Mouse (Mus musculus): ENCODE results near the gene Efemp2. TPM values are rescaled to one million over a fixed set of nuclear protein-coding genes. Genes with fewer than 3 reads are reported as not detected.

Efemp2 gene
- 0.74 TPM for polyA plus RNA-seq (2014; fragmentation: Illumina TruSeq; extraction: RNeasy Lipid Tissue Mini Kit (QIAGEN cat#74804); ENCODE audit: low replicate concordance)

GRCm38 (mm10) chr19:5473720-5474119 lies at the start of gene Efemp2:
Gene Efemp2 (plus strand): TSS chr19:5473954.

GRCm38 (mm10) chr19:5424782-5425741 lies 48.7 kb upstream of the Efemp2 start, which contains the start of the genes Drap1 and AI837181:
Gene Drap1 (minus strand): TSS chr19:5424979.
Gene AI837181 (plus strand): TSS chr19:5425144.

GRCm38 (mm10) chr19:5447515-5448353 lies 26.0 kb upstream of the Efemp2 start, which contains the start of gene Fosl1:
Gene Fosl1 (plus strand): TSS chr19:5447547.

GRCm38 (mm10) chr19:5457746-5458442 lies 15.9 kb upstream of the Efemp2 start, which contains the start of gene Ccdc85b:
Gene Ccdc85b (minus strand): TSS chr19:5457894.

GRCm38 (mm10) chr19:5460465-5460911 lies 13.3 kb upstream of the Efemp2 start, which contains the start of gene Fibp:
Gene Fibp (plus strand): TSS chr19:5460615.

GRCm38 (mm10) chr19:5468374-5468773 lies 5.4 kb upstream of the Efemp2 start, which contains the start of gene Ctsw:
Gene Ctsw (minus strand): TSS chr19:5468507.

GRCm38 (mm10) chr19:5487768-5488550 lies 14.2 kb downstream of the Efemp2 start, which contains the start of gene Mus81:
Gene Mus81 (minus strand): TSS chr19:5488402.

GRCm38 (mm10) chr19:5490313-5490897 lies 16.7 kb downstream of the Efemp2 start, which contains the start of gene Cfl1:
Gene Cfl1 (plus strand): TSS chr19:5490455.

GRCm38 (mm10) chr19:5503687-5504086 lies 29.9 kb downstream of the Efemp2 start, which contains the start of gene 1700020D05Rik:
Gene 1700020D05Rik (minus strand): TSS chr19:5503787.

GRCm38 (mm10) chr19:5510031-5511026 lies 36.6 kb downstream of the Efemp2 start, which contains the start of gene Snx32:
Gene Snx32 (minus strand): TSS chr19:5510538.

Other genes with a start within 250 kb of the Efemp2 start
- 0.74 TPM for gene Pacs1, start 200.8 kb upstream of the Efemp2 start, polyA plus RNA-seq (2014; fragmentation: Illumina TruSeq; extraction: RNeasy Lipid Tissue Mini Kit (QIAGEN cat#74804); ENCODE audit: low replicate concordance)
- gene Sf3b2, start 178.5 kb upstream of the Efemp2 start, polyA plus RNA-seq (2014; fragmentation: Illumina TruSeq; extraction: RNeasy Lipid Tissue Mini Kit (QIAGEN cat#74804); ENCODE audit: low replicate concordance) = 25.7 TPM
- gene Gal3st3, start 175.6 kb upstream of the Efemp2 start, polyA plus RNA-seq (2014; fragmentation: Illumina TruSeq; extraction: RNeasy Lipid Tissue Mini Kit (QIAGEN cat#74804); ENCODE audit: low replicate concordance) = not detected
- gene Catsper1, start 138.2 kb upstream of the Efemp2 start, polyA plus RNA-seq (2014; fragmentation: Illumina TruSeq; extraction: RNeasy Lipid Tissue Mini Kit (QIAGEN cat#74804); ENCODE audit: low replicate concordance) = not detected
- gene Cst6, start 124.4 kb upstream of the Efemp2 start, polyA plus RNA-seq (2014; fragmentation: Illumina TruSeq; extraction: RNeasy Lipid Tissue Mini Kit (QIAGEN cat#74804); ENCODE audit: low replicate concordance) = 1.3 TPM
- gene Eif1ad, start 107.2 kb upstream of the Efemp2 start, polyA plus RNA-seq (2014; fragmentation: Illumina TruSeq; extraction: RNeasy Lipid Tissue Mini Kit (QIAGEN cat#74804); ENCODE audit: low replicate concordance) = 18.5 TPM
- gene Banf1, start 106.8 kb upstream of the Efemp2 start, polyA plus RNA-seq (2014; fragmentation: Illumina TruSeq; extraction: RNeasy Lipid Tissue Mini Kit (QIAGEN cat#74804); ENCODE audit: low replicate concordance) = 4.5 TPM
- gene Sart1, start 85.3 kb upstream of the Efemp2 start, polyA plus RNA-seq (2014; fragmentation: Illumina TruSeq; extraction: RNeasy Lipid Tissue Mini Kit (QIAGEN cat#74804); ENCODE audit: low replicate concordance) = 1.6 TPM
- gene Tsga10ip, start 71.4 kb upstream of the Efemp2 start, polyA plus RNA-seq (2014; fragmentation: Illumina TruSeq; extraction: RNeasy Lipid Tissue Mini Kit (QIAGEN cat#74804); ENCODE audit: low replicate concordance) = not detected
- gene Drap1, start 49.0 kb upstream of the Efemp2 start, polyA plus RNA-seq (2014; fragmentation: Illumina TruSeq; extraction: RNeasy Lipid Tissue Mini Kit (QIAGEN cat#74804); ENCODE audit: low replicate concordance) = 1.9 TPM
- gene AI837181, start 48.8 kb upstream of the Efemp2 start, polyA plus RNA-seq (2014; fragmentation: Illumina TruSeq; extraction: RNeasy Lipid Tissue Mini Kit (QIAGEN cat#74804); ENCODE audit: low replicate concordance) = not detected
- not detected for gene Fosl1, start 26.4 kb upstream of the Efemp2 start, polyA plus RNA-seq (2014; fragmentation: Illumina TruSeq; extraction: RNeasy Lipid Tissue Mini Kit (QIAGEN cat#74804); ENCODE audit: low replicate concordance)
- 0.15 TPM for gene Ccdc85b, start 16.1 kb upstream of the Efemp2 start, polyA plus RNA-seq (2014; fragmentation: Illumina TruSeq; extraction: RNeasy Lipid Tissue Mini Kit (QIAGEN cat#74804); ENCODE audit: low replicate concordance)
- 2.7 TPM for gene Fibp, start 13.3 kb upstream of the Efemp2 start, polyA plus RNA-seq (2014; fragmentation: Illumina TruSeq; extraction: RNeasy Lipid Tissue Mini Kit (QIAGEN cat#74804); ENCODE audit: low replicate concordance)
- not detected for gene Ctsw, start 5.4 kb upstream of the Efemp2 start, polyA plus RNA-seq (2014; fragmentation: Illumina TruSeq; extraction: RNeasy Lipid Tissue Mini Kit (QIAGEN cat#74804); ENCODE audit: low replicate concordance)
- not detected for gene Mus81, start 14.4 kb downstream of the Efemp2 start, polyA plus RNA-seq (2014; fragmentation: Illumina TruSeq; extraction: RNeasy Lipid Tissue Mini Kit (QIAGEN cat#74804); ENCODE audit: low replicate concordance)
- gene Cfl1, start 16.5 kb downstream of the Efemp2 start, polyA plus RNA-seq (2014; fragmentation: Illumina TruSeq; extraction: RNeasy Lipid Tissue Mini Kit (QIAGEN cat#74804); ENCODE audit: low replicate concordance) = 164 TPM
- gene 1700020D05Rik, start 29.8 kb downstream of the Efemp2 start, polyA plus RNA-seq (2014; fragmentation: Illumina TruSeq; extraction: RNeasy Lipid Tissue Mini Kit (QIAGEN cat#74804); ENCODE audit: low replicate concordance) = not detected
- gene Snx32, start 36.6 kb downstream of the Efemp2 start, polyA plus RNA-seq (2014; fragmentation: Illumina TruSeq; extraction: RNeasy Lipid Tissue Mini Kit (QIAGEN cat#74804); ENCODE audit: low replicate concordance) = not detected
- 9.6 TPM for gene Ovol1, start 86.7 kb downstream of the Efemp2 start, polyA plus RNA-seq (2014; fragmentation: Illumina TruSeq; extraction: RNeasy Lipid Tissue Mini Kit (QIAGEN cat#74804); ENCODE audit: low replicate concordance)
- gene Ap5b1, start 94.1 kb downstream of the Efemp2 start, polyA plus RNA-seq (2014; fragmentation: Illumina TruSeq; extraction: RNeasy Lipid Tissue Mini Kit (QIAGEN cat#74804); ENCODE audit: low replicate concordance) = not detected
- 0.71 TPM for gene Rnaseh2c, start 127.9 kb downstream of the Efemp2 start, polyA plus RNA-seq (2014; fragmentation: Illumina TruSeq; extraction: RNeasy Lipid Tissue Mini Kit (QIAGEN cat#74804); ENCODE audit: low replicate concordance)
- gene Kat5, start 136.3 kb downstream of the Efemp2 start, polyA plus RNA-seq (2014; fragmentation: Illumina TruSeq; extraction: RNeasy Lipid Tissue Mini Kit (QIAGEN cat#74804); ENCODE audit: low replicate concordance) = 19.1 TPM
- gene Rela, start 163.5 kb downstream of the Efemp2 start, polyA plus RNA-seq (2014; fragmentation: Illumina TruSeq; extraction: RNeasy Lipid Tissue Mini Kit (QIAGEN cat#74804); ENCODE audit: low replicate concordance) = 0.26 TPM
- 1.6 TPM for gene Sipa1, start 189.8 kb downstream of the Efemp2 start, polyA plus RNA-seq (2014; fragmentation: Illumina TruSeq; extraction: RNeasy Lipid Tissue Mini Kit (QIAGEN cat#74804); ENCODE audit: low replicate concordance)
- gene Map3k11, start 214.8 kb downstream of the Efemp2 start, polyA plus RNA-seq (2014; fragmentation: Illumina TruSeq; extraction: RNeasy Lipid Tissue Mini Kit (QIAGEN cat#74804); ENCODE audit: low replicate concordance) = 0.41 TPM
- 0.22 TPM for gene Pcnx3, start 215.0 kb downstream of the Efemp2 start, polyA plus RNA-seq (2014; fragmentation: Illumina TruSeq; extraction: RNeasy Lipid Tissue Mini Kit (QIAGEN cat#74804); ENCODE audit: low replicate concordance)
- not detected for gene Kcnk7, start 230.4 kb downstream of the Efemp2 start, polyA plus RNA-seq (2014; fragmentation: Illumina TruSeq; extraction: RNeasy Lipid Tissue Mini Kit (QIAGEN cat#74804); ENCODE audit: low replicate concordance)

Measured in small intestine, adult 10 weeks (tissue).